Mouse (Mus musculus) heart, adult 2 months (tissue): ENCODE data around the gene Gclc.

Experiments
- CTCF ChIP-seq: fragments of 200-600 bp; IDR thresholded peaks from 2 replicates; pipeline ENCODE4 v1.8.1; 2022; ENCODE audit warnings: antibody characterized with exemption, mild to moderate bottlenecking, moderate library complexity
- POLR2A ChIP-seq: fragments of 200-500 bp; IDR thresholded peaks from 2 replicates; pipeline ENCODE4 v1.6.1; 2011; ENCODE audit warnings: mild to moderate bottlenecking, low read depth, low read length, control low read depth; ENCODE audit not compliant: insufficient read depth

DNA sequence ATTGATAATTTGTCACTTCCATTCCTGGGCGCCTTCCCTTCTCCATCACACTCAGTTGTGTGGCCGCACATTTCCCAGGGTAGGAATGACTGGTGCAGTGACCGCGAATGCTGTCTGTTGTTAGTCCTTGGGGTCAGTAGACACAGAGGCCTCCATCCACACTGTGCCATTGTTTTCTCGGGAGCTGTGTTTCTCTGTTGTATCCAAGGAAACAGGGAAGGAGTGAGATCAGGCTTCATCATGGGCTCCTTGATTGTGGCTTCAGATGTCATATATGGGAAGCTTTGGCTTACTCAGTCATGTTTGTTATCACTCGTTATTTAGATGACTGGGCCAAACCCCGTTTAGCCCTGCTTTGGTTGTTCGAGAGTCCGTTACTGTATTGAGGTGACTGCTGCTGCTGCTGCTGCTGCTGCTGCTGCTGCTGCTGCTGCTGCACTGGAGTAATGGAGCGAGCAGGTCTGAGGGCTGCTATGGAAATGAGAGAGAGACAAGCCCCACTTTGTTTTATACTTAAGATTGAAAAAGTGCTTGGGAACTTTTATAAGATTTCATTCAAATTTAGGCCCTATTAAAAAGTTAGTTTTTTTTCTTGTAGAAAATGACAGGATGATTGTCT lies 17.5 kb downstream of the Gclc start:
- no peak for TF ChIP-seq POLR2A
- no peak for TF ChIP-seq CTCF
